In genomic region chr13:56765284-56766032, GRCm38 (mm10) we compare ENCODE assay signal across 9 mouse cellular contexts. TPM values are rescaled to one million over a fixed set of nuclear protein-coding genes. Genes with fewer than 3 reads are reported as not detected.
DNase-seq lines count a peak whose midpoint lies in the region; ATAC-seq lines count a peak whose summit lies in the region.
"Had no signal": no experiment of that assay in that cellular context is flagged by ENCODE, and none has a peak within 500 bp of the region (broad histone marks: within the 10 kb centered on the region; RNA-seq: fewer than 3 reads in every experiment).

No protein-coding gene starts in this region.

- H3K9ac ChIP-seq in hindbrain, embryonic 13.5 days: no peak overlapping the region
- no peak overlapping the region for H3K9ac ChIP-seq in hindbrain, embryonic 15.5 days

- peak overlapping the region; percentile 64 for H3K27ac ChIP-seq in hindbrain, embryonic 10.5 days
- H3K27ac ChIP-seq in hindbrain, embryonic 13.5 days: no peak overlapping the region
- no peak overlapping the region for H3K27ac ChIP-seq in hindbrain, embryonic 15.5 days (replicated peaks)

- H3K36me3 ChIP-seq in hindbrain, embryonic 10.5 days: no peaks in the 10 kb centered on the region
- no peaks in the 10 kb centered on the region for H3K36me3 ChIP-seq in hindbrain, embryonic 13.5 days
- H3K36me3 ChIP-seq in hindbrain, embryonic 15.5 days: no peaks in the 10 kb centered on the region

- peaks cover 50% of the 10 kb centered on the region for H3K4me1 ChIP-seq in hindbrain, embryonic 10.5 days (replicated peaks)
- peaks cover 59% of the 10 kb centered on the region for H3K4me1 ChIP-seq in hindbrain, embryonic 13.5 days (replicated peaks)
- peaks cover 36% of the 10 kb centered on the region for H3K4me1 ChIP-seq in hindbrain, embryonic 15.5 days (replicated peaks)

- H3K4me2 ChIP-seq in hindbrain, embryonic 13.5 days: no peak overlapping the region
- peak overlapping the region; percentile 22 for H3K4me2 ChIP-seq in hindbrain, embryonic 15.5 days

- DNase-seq in hindbrain, embryonic 10.5 days (ENCODE audit: low spot score): no peak
- DNase-seq in ZHBTc4 (ENCODE audit: low read depth, low spot score): peak; percentile 29
- peak; percentile 21 to 34 for DNase-seq in lung, postnatal 4 days
- no peak for DNase-seq in cerebellum, postnatal 36 days
- DNase-seq in T-cell, adult 2 months (ENCODE audit: low spot score): no peak
- no peak for DNase-seq in adrenal gland, adult 8-10 months

- H3K27me3 ChIP-seq in hindbrain, embryonic 10.5 days (ENCODE audit: insufficient read depth, poor library complexity, severe bottlenecking): peaks cover 23% of the 10 kb centered on the region; the same call in 1 of the 2 replicates
- peaks cover 11% of the 10 kb centered on the region; the same call in 1 of the 2 replicates for H3K27me3 ChIP-seq in hindbrain, embryonic 13.5 days
- H3K27me3 ChIP-seq in hindbrain, embryonic 15.5 days: no peaks in the 10 kb centered on the region

- no peak for ATAC-seq in hindbrain, embryonic 13.5 days (ENCODE audit: low FRiP score)
- no peak for ATAC-seq in hindbrain, embryonic 15.5 days (ENCODE audit: low FRiP score, low read depth)

- no peak overlapping the region for H3K4me3 ChIP-seq in hindbrain, embryonic 10.5 days
- H3K4me3 ChIP-seq in hindbrain, embryonic 13.5 days: no peak overlapping the region
- H3K4me3 ChIP-seq in hindbrain, embryonic 15.5 days: no peak overlapping the region

- H3K9me3 ChIP-seq in hindbrain, embryonic 10.5 days: no peaks in the 10 kb centered on the region
- H3K9me3 ChIP-seq in hindbrain, embryonic 13.5 days: no peaks in the 10 kb centered on the region
- H3K9me3 ChIP-seq in hindbrain, embryonic 15.5 days: no peaks in the 10 kb centered on the region

- 59% methylated on average over 25 of the region's 25 CpGs for WGBS in hindbrain, embryonic 10.5 days
- 57% methylated on average over 25 of the region's 25 CpGs for WGBS in hindbrain, embryonic 13.5 days
- WGBS in hindbrain, embryonic 15.5 days: 50% methylated on average over 25 of the region's 25 CpGs

RNA-seq across cellular contexts. Expression of gene Gm45623, which starts 11.8 kb away (rescaled TPM):
- polyA plus RNA-seq in hindbrain, embryonic 10.5 days (2016; fragmentation: Nextera tagmentation; extraction: Ambion mirVana): 0.21 TPM in 1 of 2 replicates, not detected in the other
- polyA plus RNA-seq in hindbrain, embryonic 13.5 days (2015; fragmentation: Nextera tagmentation; extraction: Ambion mirVana): 1.5 and 1.7 TPM in 2 replicates
- 2.4 and 3.2 TPM in 2 replicates for polyA plus RNA-seq in hindbrain, embryonic 15.5 days (2015; fragmentation: Nextera tagmentation; extraction: Ambion mirVana)
- not detected for total RNA-seq in adrenal gland, adult 8-10 months (2022)
- total RNA-seq: MEL had no signal

Comparison
In these comparisons a context has a peak if more than half of its experiments do, and no peak if none do; other contexts are left out.
1. DNase-seq: peak in ZHBTc4 (single experiment) and lung, postnatal 4 days (2 of 2); none in hindbrain, embryonic 10.5 days (single experiment), cerebellum, postnatal 36 days (0 of 2), T-cell, adult 2 months (single experiment) and adrenal gland, adult 8-10 months (single experiment).